Mouse (Mus musculus) WW6 (cell line): Measurements from ENCODE around the gene Ccdc130.

Experiments
- DNase-seq: peaks from one replicate; pipeline ENCODE4 v3.0.0-alpha.2; 2013; ENCODE audit warnings: low read depth, low spot score

Gene Ccdc130

DNA sequence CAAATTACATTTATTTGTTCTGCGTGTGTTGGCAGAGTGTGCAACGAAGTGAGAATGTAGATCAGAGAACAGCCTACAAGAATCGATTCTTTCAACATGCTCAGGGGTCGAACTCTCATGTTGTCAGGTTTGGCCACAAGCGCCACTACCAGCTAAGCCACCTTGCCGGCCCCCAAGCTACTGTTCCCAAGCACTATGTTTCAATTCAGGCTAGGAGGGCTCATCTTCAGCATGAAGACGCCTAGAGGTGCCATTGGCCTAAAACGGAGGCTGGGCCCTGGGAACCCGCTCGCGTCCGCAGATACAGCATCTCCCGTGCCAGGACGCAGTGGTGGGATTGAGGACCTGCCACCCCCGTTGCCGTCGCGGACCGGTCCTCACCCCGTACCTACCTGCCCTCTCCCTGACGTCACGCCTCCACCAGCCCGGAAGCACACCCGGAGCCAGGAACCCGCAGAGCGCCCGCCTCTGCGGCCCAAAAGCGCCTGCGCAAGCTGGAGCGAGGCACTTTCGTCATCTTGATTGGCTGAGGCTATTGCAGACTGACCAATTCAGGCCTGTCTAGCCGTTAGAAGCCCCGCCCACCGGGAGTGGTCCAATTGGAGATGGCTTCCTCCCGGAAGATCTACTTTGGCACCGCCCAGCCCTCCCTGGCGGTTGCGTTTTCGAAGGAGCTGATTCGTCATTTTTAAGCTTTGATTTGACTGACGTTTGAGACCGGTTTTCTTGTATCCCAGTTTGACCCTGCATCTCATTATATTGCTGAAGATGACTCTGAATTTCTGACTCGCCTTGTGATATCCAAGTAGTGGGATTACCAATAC lies at the start of gene Ccdc130:
Gene Ccdc130, minus strand, starts transcription at position 431 of the 824 bp plus-strand sequence.
- peak; percentile 100 for DNase-seq

DNA sequence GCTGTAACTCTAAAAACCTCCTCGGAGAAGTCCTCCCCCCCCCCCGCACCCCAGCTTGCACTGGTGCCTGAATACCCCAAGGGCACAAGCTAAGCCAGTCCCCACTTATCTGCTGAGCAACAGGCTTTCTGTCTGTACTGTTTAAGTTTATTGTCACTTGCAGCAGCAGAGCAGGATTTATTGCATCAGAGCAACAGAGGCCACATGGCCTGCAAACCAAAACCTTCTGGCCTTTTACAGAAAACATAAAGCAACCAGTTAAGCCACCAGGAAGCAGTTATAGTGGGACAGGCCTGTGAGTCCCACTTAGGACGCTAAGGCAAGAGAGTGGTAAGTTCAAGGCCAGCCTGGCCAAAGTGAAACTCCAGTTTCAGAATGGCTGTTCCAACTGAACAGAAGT lies 38.2 kb upstream of the Ccdc130 start:
- no peak for DNase-seq

DNA sequence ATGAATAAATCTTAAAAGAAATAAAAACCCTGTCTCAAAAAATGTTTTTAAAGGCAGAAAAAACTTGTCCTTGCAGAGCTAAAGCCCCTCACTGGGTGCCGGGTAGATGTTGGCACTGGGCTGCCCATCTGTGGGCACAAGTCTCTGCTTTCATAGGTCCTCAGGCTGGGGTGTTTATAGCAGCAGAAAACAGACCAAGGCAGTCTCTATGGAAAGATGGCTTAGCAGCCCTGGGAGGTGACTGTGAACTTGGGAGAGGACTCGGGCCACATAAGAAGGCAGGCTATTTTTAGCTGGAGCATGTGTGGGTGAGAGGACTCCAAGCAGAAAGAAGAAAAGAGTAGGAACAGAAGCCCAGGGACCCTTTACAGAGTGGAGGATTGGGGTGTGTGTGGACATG lies 33.8 kb upstream of the Ccdc130 start:
- no peak for DNase-seq

DNA sequence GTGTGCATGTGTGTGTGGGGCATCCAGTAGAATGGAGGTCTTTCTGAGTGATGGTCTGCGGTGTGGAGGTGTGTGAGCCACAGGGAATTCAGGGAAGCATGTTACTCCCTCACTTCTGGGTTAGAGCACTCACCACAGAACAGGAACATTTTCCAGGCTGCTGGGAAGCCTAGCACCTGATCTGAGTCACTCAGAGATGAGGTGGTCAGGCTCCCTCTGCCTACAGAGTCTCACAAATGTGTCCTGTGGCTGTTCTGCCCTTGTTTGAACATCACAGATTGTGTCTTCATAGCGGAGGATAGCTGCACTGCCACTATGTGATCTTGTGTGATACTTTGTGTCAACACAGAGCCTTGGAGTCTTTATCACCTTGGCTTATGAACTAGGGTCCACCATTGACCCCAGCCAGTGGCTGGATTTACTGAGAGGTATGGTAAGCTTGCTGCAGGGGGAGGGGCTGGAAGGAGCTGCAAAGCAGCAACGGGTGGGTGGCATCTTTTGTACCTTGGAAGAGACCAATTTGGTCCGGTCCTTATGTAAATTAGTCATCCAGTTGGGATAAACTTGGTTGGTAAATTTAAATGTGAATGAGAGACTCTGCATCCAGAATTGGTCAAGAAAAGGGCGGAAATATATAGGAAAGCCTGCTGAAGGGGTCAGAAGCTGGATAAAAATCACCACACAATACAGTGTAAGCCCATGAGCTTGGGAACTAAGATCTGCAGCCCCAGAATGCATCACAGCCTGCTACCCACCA lies 27.0 kb upstream of the Ccdc130 start:
- no peak for DNase-seq

DNA sequence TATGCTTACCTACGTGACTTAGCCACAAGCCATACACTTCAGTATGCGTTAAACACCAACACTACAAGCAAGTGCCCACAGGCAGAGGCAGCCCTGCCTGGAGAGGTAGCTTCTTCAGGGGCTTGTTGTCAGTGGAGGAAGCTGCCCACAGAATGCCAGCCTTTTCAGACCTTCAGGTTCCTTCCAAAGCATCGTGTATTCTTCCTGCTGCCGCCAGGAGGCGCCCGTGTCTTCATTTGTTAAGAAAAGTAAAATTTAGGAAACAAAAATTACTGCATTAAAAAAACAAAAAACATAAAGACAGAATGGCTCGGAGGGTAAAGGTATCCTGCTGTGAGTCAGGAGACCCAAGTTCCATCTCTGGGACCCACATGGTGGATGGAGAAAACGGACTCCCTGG lies 21.5 kb upstream of the Ccdc130 start:
- peak; percentile 46 for DNase-seq

DNA sequence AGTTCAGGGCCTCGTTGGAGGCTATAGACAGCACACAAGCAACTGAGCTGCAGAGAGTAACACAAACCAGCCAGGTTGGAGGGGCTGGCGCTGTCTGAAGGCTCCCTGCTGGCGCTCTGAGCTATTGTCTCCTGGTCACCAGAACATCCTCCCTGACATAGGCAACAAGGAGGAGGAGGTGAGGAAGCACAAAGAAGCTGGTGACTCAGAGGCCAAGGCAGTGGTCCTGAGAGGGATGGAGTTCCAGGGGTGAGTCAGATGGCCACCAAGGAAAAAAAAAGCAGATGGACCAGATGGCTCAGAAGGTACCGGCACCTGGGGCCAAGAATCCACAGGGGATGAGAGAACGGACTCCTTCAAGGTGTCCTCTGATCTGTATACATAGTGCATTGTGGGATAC lies 20.9 kb upstream of the Ccdc130 start:
- no peak for DNase-seq

DNA sequence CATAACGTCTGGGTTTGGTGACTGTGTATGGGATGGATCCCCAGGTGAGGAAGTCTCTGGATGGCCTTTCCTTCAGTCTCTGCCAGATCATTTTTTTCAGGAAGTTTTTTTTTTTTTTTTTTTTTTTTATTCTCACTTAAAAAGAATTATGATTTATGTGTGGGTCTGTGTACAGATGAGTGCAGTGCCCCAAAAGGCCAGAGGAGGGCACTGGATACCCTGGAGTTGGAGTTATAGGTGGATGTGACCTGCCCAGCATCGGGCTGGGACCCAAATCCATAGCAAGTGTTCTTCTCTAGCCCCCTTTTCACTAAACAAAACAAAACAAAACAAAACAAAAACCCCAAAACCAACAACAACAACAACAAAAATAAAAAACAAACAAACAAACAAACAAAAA lies 18.7 kb upstream of the Ccdc130 start:
- no peak for DNase-seq

DNA sequence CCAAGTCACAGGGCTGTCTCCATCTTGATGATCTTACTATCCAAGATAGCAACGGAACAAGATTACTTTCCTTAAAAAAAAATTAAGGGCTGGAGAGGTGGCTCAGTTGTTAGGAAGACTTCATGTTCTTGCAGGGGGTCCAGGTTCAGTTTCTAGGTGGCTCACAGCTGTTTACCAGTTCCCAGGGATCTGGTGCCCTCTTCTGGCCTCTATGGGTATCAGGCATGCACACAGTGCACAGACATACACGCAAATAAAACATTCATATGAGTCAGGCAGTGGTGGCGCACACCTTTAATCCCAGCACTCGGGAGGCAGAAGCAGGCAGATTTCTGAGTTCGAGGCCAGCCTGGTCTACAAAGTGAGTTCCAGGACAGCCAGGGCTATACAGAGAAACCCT lies 15.5 kb upstream of the Ccdc130 start:
- DNase-seq: peak; percentile 63

DNA sequence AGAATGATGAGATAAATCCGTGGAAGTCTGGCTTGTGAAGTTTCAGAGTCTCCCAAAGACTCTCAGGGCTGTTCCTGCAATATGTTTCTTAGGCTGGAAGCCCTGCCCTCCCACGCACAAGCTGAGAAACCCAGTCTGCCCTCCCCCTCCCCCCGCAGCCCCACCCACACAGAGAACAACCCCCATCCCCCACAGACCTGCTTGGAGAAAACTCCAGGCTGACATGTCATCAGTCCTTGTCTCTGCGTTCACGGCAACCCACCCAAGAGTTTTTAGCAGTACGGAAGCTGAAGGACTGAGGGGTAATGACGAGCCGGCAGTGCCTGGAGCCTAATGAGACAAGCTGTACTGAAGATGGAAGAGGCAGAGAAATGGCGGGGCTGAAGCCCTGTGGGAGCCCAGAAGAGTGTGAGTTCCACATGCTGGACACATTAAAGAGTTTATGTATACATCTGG lies 14.5 kb upstream of the Ccdc130 start:
- DNase-seq: no peak

DNA sequence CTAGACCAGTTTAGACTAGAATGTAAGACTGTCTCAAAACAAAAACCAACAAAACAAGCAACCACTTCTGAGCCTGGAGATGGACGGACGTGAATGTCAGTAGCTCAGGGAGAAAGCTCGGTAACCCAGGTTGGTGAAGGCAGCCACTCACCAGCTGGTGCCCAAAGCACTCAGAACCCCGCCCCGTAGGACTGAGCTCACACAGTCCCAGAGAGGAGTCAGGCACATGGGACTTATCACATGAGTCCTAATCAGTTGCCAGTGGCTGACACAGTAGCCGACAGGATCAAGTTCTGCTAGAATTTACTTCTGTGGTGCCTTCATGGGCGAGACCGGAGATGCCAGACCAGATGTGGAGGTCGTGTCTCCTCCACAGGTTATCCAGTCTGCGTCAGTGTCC lies 10.6 kb upstream of the Ccdc130 start:
- no peak for DNase-seq

DNA sequence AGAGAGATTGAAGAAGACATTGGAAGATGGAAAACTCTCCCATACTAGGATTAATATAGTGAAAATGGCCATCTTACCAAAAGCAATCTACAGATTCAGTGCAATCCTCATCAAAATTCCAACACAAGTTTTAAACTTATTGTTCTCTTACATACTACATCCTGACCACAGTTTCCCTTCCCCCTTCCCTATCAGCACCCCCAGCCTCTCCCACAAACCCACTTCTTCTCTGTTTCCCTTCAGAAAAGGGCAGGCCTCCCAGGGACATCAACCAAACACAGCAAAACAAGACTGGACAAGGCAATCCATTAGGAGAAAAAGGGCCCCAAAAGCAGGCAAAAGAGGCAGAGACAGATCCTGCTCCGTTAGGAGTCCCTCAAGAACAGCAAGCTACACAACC lies 6.3 kb upstream of the Ccdc130 start:
- no peak for DNase-seq

DNA sequence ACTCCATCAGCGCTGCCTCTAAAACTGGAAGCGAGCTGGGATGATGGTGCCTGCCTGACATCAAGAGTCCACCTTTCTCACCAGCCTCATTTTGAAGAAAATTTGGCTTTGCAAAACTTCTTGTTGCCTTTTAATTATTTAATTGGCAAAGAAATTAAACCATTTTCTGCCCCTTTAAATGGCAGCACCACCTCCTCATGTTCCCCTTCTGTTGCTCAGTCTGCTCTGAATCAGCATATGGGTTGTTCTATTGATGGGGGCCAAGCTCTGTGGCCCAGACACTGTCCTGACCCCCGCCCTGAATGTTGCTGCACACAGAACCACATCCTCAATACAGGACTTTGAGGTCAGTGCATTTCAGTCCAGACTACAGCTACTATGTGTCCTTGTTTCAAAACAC lies 3.8 kb upstream of the Ccdc130 start:
- no peak for DNase-seq

DNA sequence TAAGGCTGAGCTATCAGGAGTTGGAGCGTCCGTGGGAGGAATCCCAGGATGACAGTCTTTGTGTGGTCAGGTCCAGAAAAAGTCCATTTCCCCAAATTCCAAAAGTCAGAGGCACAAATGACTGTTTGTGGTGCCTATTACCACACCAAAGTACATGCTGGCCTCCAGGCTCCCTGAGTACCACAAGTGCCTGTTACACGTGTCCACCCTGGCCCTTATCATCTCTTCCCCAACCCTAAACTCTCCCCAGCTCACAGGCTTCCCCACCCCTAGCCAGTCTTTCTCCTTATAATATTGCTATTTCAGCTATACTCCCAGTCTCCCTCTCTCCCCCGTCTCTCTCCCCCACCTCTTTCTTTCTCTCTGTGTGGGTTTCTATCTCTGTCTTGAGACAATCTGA lies 2.1 kb upstream of the Ccdc130 start:
- DNase-seq: no peak

DNA sequence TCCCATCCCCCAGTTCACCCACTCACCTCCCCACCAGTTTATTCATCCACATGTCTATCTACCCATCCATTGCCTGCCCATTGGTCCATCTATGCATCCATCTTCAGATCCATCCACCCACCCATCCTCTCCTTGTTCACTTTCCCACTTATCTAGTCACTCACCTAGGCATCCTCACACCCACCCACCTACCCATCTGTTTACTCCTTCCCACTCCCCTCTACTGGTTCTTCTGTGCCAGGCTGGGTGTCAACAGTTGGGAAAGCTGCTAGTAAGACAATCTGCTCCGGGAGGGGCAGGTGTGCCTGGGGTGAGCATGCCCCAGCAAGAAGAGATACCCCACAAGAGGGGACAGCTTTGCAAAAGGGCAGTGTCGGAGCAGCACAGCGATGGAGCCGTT lies 9.1 kb downstream of the Ccdc130 start:
- no peak for DNase-seq

DNA sequence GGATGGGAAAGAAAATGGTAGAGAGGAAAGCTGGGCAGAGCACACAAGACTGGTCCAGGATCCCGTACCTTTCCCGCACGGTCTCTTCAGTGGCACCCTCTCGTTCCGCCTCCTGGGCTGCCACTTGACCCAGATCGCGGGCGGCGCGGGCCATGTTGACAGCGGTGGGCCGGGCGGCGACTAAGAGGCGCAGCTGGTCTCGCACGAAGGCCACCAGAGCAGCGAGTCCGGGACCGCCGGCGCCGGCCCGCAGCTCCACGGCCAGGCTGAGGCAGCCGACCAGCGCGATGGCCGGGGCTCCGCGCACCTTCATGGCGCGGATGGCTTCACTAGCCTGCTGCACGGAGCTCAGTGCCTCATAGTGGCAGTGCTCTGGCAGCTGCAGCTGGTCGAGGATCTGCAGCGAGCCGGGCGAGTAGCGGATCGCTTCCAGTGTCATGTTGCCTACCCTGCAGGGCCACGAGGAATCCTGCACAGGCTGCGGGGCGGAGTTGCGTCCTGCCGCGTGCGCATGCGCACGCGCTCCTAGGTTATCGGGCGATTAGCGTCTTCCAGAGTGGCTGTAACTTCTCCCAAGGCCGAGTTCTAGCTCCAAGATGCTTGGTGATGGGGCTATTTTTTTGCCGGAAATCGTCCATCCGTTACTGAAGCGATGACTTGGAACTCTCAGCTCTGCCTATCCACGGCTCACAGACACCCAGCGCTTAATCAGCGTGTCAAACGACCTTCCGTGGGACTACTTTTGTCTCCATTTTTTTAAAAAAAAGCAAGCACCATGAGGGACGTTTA lies 13.2 kb downstream of the Ccdc130 start, which contains the start of gene Mri1:
Gene Mri1, minus strand, starts transcription at position 505 of the 789 bp plus-strand sequence.
- DNase-seq: peak; percentile 96

DNA sequence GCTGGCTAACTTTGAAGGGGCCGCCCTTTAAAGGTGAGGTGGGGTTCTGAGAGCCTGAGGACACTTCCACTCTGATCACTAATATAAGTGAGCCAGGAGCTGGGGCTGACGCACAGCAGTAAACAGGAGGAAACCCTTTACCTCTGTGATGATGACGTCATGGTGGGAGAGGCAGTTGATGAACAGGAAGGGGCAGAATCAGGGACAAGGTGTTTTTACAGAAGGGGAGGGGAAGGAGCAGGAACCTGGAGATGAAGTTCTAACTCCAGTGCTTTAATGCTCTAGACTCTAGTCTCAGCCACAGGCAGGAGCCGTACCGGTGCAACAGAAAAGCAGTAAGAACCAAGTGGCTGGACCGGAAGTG lies 13.7 kb downstream of the Ccdc130 start:
- no peak for DNase-seq

DNA sequence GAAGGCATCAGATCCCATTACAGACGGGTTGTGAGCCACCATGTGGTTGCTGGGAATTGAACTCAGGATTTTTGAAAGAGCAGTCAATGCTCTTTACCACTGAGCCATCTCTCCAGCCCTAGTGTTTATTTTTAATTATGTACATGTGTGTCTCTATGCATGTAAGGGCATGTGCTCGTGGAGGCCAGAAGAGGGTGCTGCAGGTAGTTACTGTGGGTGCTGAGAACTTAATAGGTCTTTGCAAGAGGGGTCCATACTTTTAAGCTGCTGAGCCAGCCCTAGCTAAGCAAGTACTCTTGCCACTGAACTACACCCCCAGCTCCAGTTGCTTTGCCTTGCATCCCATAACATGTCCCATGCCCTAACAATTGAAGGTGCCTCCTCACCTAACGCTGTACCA lies 14.3 kb downstream of the Ccdc130 start:
- no peak for DNase-seq

DNA sequence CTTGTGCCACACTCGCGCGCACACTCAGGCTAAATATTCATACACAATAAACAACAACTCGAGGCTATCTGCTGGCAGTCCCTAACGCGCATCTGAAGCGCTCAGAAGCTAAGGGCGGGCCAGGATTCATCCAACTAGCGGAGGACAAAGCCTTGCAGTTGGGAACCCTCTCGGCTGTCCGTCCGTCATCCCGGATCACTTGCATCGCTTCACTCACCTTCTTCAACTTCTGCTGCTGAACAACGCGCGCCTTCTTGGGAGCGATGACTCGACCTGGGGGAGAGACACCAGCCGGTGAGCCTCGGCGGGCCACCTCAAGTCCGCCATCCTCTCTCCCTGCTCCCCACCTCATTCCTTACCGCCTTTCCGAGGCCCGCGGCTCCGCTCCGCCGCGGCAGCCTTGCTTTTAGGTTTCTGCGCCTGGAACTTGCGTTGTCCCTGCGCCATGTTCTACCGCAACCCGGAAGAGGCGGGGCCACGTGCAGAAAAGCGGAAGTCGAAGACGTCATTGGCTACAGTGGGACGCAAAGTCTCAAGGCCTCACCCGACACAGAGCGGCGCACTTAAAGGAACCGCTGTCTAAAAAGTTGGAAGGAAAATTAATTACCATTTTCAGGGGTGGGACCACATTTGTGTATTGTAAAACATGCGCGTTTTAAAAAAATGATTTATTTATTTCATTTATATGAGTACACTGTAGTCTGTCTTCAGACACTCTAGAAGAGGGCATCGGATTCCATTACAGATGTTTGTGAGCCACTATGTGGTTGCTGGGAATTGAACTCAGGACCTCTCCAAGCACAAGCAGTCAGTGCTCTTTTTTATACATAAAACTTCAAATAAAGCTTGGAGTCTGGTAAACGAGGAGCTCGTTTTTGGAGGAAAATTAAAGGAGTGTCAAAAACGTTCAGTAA lies 20.7 kb downstream of the Ccdc130 start, which contains the start of gene D8Ertd738e:
Gene D8Ertd738e, minus strand, starts transcription at position 463 of the 914 bp plus-strand sequence.
- DNase-seq: no peak

DNA sequence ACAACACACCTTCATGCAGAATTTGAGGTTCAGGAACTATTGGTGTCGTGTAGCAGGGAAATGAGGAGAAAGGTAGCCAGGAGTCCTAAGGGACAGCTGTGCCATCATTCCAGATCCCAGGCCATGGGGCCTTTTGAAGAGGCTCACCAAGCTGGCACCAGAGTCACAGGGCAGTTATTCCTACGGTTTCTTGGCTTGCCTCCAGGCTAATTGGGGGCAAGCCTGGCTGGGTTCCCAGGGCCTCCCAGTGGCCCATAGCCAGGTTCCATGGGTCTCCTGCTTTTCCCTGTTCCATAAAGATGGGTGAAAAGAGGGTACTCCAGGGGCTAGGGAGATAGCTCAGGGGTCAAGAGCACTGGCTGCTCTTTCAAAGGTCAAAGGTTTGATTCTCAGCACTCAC lies 28.4 kb downstream of the Ccdc130 start:
- DNase-seq: no peak

DNA sequence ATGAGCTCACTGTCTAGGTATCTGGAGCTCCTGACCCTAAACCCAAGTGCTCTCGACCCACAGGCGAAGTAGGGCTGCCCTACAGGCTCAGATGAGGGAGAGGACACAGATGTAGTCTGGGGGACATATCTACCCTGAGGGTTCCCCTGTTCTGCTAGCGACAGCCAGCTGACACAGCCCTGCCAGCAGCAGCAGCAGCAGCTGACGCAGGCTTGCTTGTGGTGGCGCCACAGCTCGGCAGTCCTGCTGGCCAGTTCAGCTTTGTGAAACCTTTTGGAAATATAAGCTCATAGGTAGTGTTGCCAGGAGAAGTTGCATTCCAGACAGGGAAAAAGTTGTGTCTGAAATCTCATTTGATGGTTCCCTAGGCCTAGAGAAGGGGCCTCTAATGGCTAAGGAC lies 29.0 kb downstream of the Ccdc130 start:
- no peak for DNase-seq
